Comparison of ENCODE assay signal across 8 mouse cellular contexts in the genomic region with DNA sequence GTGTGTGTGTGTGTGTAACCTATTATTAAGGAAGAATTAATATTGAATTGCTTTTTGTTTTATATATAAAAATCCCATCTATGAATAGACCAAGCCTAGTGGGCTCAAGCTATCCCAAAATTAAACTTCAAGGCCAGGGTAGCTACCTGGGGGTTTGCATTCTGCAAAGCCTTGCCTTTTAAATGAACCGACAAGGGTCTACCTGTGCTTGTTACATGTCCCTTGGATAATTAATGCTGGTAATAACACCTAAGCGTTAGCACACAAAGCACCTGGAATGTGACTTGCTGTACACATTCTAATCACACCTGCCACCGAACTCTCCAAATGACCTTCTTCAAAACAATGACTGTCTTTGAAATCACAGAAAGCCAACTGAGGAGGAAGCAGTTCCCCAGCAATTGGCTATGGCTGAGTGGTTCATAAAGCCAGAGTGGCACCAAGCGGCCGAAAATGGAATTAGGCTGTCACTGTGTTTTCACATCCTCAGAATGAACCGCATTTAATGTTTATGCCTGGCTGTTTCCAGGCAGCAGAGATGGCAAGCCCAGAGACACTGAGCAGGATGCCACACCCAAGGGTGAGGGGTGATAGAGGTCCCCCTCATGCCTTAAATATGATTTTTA.
DNase-seq lines count a peak whose midpoint lies in the region; ATAC-seq and TF ChIP-seq lines count a peak whose summit lies in the region.
"Had no signal": no experiment of that assay in that cellular context is flagged by ENCODE, and none has a peak within 500 bp of the region (broad histone marks: within the 10 kb centered on the region; RNA-seq: fewer than 3 reads in every experiment).

No protein-coding gene starts in this region.

- no peak overlapping the region for H3K27ac ChIP-seq in cortical plate, adult 2 months (ENCODE audit: insufficient read depth, low read length)
- H3K27ac ChIP-seq in hindbrain, embryonic 12.5 days: no peak overlapping the region
- no peak overlapping the region for H3K27ac ChIP-seq in neural tube, embryonic 14.5 days (ENCODE audit: low read depth, low read length)
- H3K27ac ChIP-seq: embryonic facial prominence, embryonic 15.5 days had no signal

- no peak overlapping the region for H3K4me3 ChIP-seq in cortical plate, adult 2 months (ENCODE audit: insufficient read depth, low read length)
- no peak overlapping the region for H3K4me3 ChIP-seq in hindbrain, embryonic 12.5 days
- no peak overlapping the region for H3K4me3 ChIP-seq in neural tube, embryonic 14.5 days (ENCODE audit: low read depth, low read length)
- H3K4me3 ChIP-seq: embryonic facial prominence, embryonic 15.5 days had no signal

- peak; percentile 9 for DNase-seq in urinary bladder, postnatal 14 days (ENCODE audit: low spot score)
- no peak for DNase-seq in urinary bladder, postnatal 10 days (ENCODE audit: low spot score)
- peak; percentile 60 to 71 for DNase-seq in layer of hippocampus, postnatal 36 days
- no peak for DNase-seq in thymus, postnatal 36 days

- WGBS in hindbrain, embryonic 12.5 days: 17% methylated on average over 6 of the region's 6 CpGs
- WGBS in neural tube, embryonic 14.5 days: 10% methylated on average over 6 of the region's 6 CpGs

- H3K9ac ChIP-seq in hindbrain, embryonic 12.5 days: no peak overlapping the region
- no peak overlapping the region for H3K9ac ChIP-seq in neural tube, embryonic 14.5 days (replicated peaks; ENCODE audit: low read depth, low read length)
- H3K9ac ChIP-seq: embryonic facial prominence, embryonic 15.5 days had no signal

- H3K27me3 ChIP-seq in hindbrain, embryonic 12.5 days: no peaks in the 10 kb centered on the region
- no peaks in the 10 kb centered on the region for H3K27me3 ChIP-seq in neural tube, embryonic 14.5 days (ENCODE audit: control insufficient read depth, insufficient read depth, low read length)
- H3K27me3 ChIP-seq: embryonic facial prominence, embryonic 15.5 days had no signal

- ATAC-seq in hindbrain, embryonic 12.5 days (ENCODE audit: low FRiP score): peak; percentile 86
- peak; percentile 91; the same call in 1 of the 2 replicates for ATAC-seq in neural tube, embryonic 14.5 days (ENCODE audit: low read depth)

- peak; percentile 81 for TF ChIP-seq CTCF in cortical plate, adult 2 months (IDR thresholded peaks at IDR 0.05; ENCODE audit: extremely low read depth, insufficient read depth, low read length)

- H3K4me2 ChIP-seq in hindbrain, embryonic 12.5 days (replicated peaks): no peak overlapping the region
- H3K4me2 ChIP-seq in neural tube, embryonic 14.5 days (ENCODE audit: low read depth, low read length): no peak overlapping the region
- H3K4me2 ChIP-seq: embryonic facial prominence, embryonic 15.5 days had no signal

- no peaks in the 10 kb centered on the region for H3K4me1 ChIP-seq in cortical plate, adult 2 months (ENCODE audit: control insufficient read depth, insufficient read depth, low read length)
- no peaks in the 10 kb centered on the region for H3K4me1 ChIP-seq in hindbrain, embryonic 12.5 days
- H3K4me1 ChIP-seq in neural tube, embryonic 14.5 days (ENCODE audit: control insufficient read depth, insufficient read depth, low read length): no peaks in the 10 kb centered on the region
- H3K4me1 ChIP-seq: embryonic facial prominence, embryonic 15.5 days had no signal

- H3K36me3 ChIP-seq in hindbrain, embryonic 12.5 days: no peaks in the 10 kb centered on the region
- no peaks in the 10 kb centered on the region for H3K36me3 ChIP-seq in neural tube, embryonic 14.5 days (ENCODE audit: control insufficient read depth, insufficient read depth, low read length)
- H3K36me3 ChIP-seq: embryonic facial prominence, embryonic 15.5 days had no signal

- no peaks in the 10 kb centered on the region for H3K9me3 ChIP-seq in hindbrain, embryonic 12.5 days (replicated peaks)
- H3K9me3 ChIP-seq in neural tube, embryonic 14.5 days (ENCODE audit: control insufficient read depth, low read length): no peaks in the 10 kb centered on the region
- H3K9me3 ChIP-seq: embryonic facial prominence, embryonic 15.5 days had no signal

- TF ChIP-seq POLR2A in cortical plate, adult 2 months (IDR thresholded peaks at IDR 0.05; ENCODE audit: extremely low read depth, insufficient read depth, low read length): no peak

Comparison
In these comparisons a context has a peak if more than half of its experiments do, and no peak if none do; other contexts are left out.
1. DNase-seq: peak in urinary bladder, postnatal 14 days (single experiment) and layer of hippocampus, postnatal 36 days (2 of 2); none in urinary bladder, postnatal 10 days (single experiment) and thymus, postnatal 36 days (0 of 2).